Mouse (Mus musculus): Measurements from ENCODE around the gene Lonp1. TPM values are rescaled to one million over a fixed set of nuclear protein-coding genes. Genes with fewer than 3 reads are reported as not detected.
A peak's percentile ranks its signal among the peaks of the same experiment; 100 is the strongest.

The Lonp1 gene
- polyA plus RNA-seq, 1 experiment from 2014 or later, result 48.3 TPM

- Histone ChIP-seq H3K27me3 (ENCODE audit: control insufficient read depth, insufficient read depth, low read length) (no peaks in the 10 kb centered on the region), H3K27ac (replicated peaks; ENCODE audit: low read depth, low read length) (no peak overlapping the region), H3K36me3 (replicated peaks; ENCODE audit: control insufficient read depth, insufficient read depth, low read depth, low read length) (peaks cover 7% of the 10 kb centered on the region), H3K4me3 (ENCODE audit: low read depth, low read length) (no peak overlapping the region), H3K9ac (replicated peaks; ENCODE audit: low read length) (no peak overlapping the region), H3K4me2 (ENCODE audit: low read depth, low read length) (no peak overlapping the region), H3K9me3 (replicated peaks; ENCODE audit: control insufficient read depth, low read length) (no peaks in the 10 kb centered on the region), H3K4me1 (ENCODE audit: control insufficient read depth, insufficient read depth, low read length) (peaks cover 7% of the 10 kb centered on the region)
- ATAC-seq (replicated peaks; ENCODE audit: insufficient number of reproducible peaks, low FRiP score, low TSS enrichment, low read depth) (no peak), DNase-seq (ENCODE audit: low spot score) (peak; percentile 42)
- WGBS, result 12% methylated on average over 14 of the region's 14 CpGs
Measured at GRCm38 (mm10) chr17:56611861-56612564, 14.7 kb downstream of the Lonp1 start.

GRCm38 (mm10) chr17:56611323-56611722 lies 15.4 kb downstream of the Lonp1 start:
- Histone ChIP-seq H3K27me3 (ENCODE audit: control insufficient read depth, insufficient read depth, low read length) (no peaks in the 10 kb centered on the region), H3K4me1 (ENCODE audit: control insufficient read depth, insufficient read depth, low read length) (peaks cover 7% of the 10 kb centered on the region), H3K4me3 (ENCODE audit: low read depth, low read length) (no peak overlapping the region), H3K4me2 (ENCODE audit: low read depth, low read length) (no peak overlapping the region), H3K36me3 (replicated peaks; ENCODE audit: control insufficient read depth, insufficient read depth, low read depth, low read length) (peaks cover 7% of the 10 kb centered on the region), H3K9ac (replicated peaks; ENCODE audit: low read length) (no peak overlapping the region), H3K27ac (replicated peaks; ENCODE audit: low read depth, low read length) (no peak overlapping the region), H3K9me3 (replicated peaks; ENCODE audit: control insufficient read depth, low read length) (no peaks in the 10 kb centered on the region)
- WGBS, result 57% methylated on average over 2 of the region's 2 CpGs
- no peak for ATAC-seq (replicated peaks; ENCODE audit: insufficient number of reproducible peaks, low FRiP score, low TSS enrichment, low read depth)
- DNase-seq (ENCODE audit: low spot score), result no peak

- WGBS, result under 1% methylated on average over 44 of the region's 44 CpGs
- H3K36me3 ChIP-seq (replicated peaks; ENCODE audit: control insufficient read depth, insufficient read depth, low read depth, low read length), result peaks cover 18% of the 10 kb centered on the region
- peak within 1 kb of the TSS; percentile 42 for H3K4me3 ChIP-seq (ENCODE audit: low read depth, low read length)
- no peaks in the 10 kb centered on the region for H3K27me3 ChIP-seq (ENCODE audit: control insufficient read depth, insufficient read depth, low read length)
- peaks cover 3% of the 10 kb centered on the region; the same call in 1 of the 2 replicates for H3K4me1 ChIP-seq (ENCODE audit: control insufficient read depth, insufficient read depth, low read length)
- peak within 1 kb of the TSS; percentile 74 for H3K4me2 ChIP-seq (ENCODE audit: low read depth, low read length)
- no peaks in the 10 kb centered on the region for H3K9me3 ChIP-seq (replicated peaks; ENCODE audit: control insufficient read depth, low read length)
- peak; percentile 98 for DNase-seq (ENCODE audit: low spot score)
- peak; percentile 84 for ATAC-seq (replicated peaks; ENCODE audit: insufficient number of reproducible peaks, low FRiP score, low TSS enrichment, low read depth)
- peak within 1 kb of the TSS; percentile 62 for H3K9ac ChIP-seq (replicated peaks; ENCODE audit: low read length)
- no peak within 1 kb of the TSS for H3K27ac ChIP-seq (replicated peaks; ENCODE audit: low read depth, low read length)
Measured at GRCm38 (mm10) chr17:56609452-56610171, 17.1 kb downstream of the Lonp1 start, which contains the start of gene 2410015M20Rik. TSS of gene 2410015M20Rik (minus strand) at chr17:56609771.

GRCm38 (mm10) chr17:56608699-56609098 lies 18.0 kb downstream of the Lonp1 start:
- H3K27ac ChIP-seq (replicated peaks; ENCODE audit: low read depth, low read length), result no peak overlapping the region
- ATAC-seq (replicated peaks; ENCODE audit: insufficient number of reproducible peaks, low FRiP score, low TSS enrichment, low read depth) (no peak), DNase-seq (ENCODE audit: low spot score) (no peak)
- peaks cover 20% of the 10 kb centered on the region for H3K36me3 ChIP-seq (replicated peaks; ENCODE audit: control insufficient read depth, insufficient read depth, low read depth, low read length)
- peak overlapping the region; percentile 41 for H3K4me2 ChIP-seq (ENCODE audit: low read depth, low read length)
- no peaks in the 10 kb centered on the region; the same call in 1 of the 2 replicates for H3K4me1 ChIP-seq (ENCODE audit: control insufficient read depth, insufficient read depth, low read length)
- peak overlapping the region; percentile 42 for H3K4me3 ChIP-seq (ENCODE audit: low read depth, low read length)
- H3K9ac ChIP-seq (replicated peaks; ENCODE audit: low read length), result peak overlapping the region; percentile 18; the same call in 1 of the 2 replicates
- no peaks in the 10 kb centered on the region for H3K27me3 ChIP-seq (ENCODE audit: control insufficient read depth, insufficient read depth, low read length)
- no peaks in the 10 kb centered on the region for H3K9me3 ChIP-seq (replicated peaks; ENCODE audit: control insufficient read depth, low read length)
- 69% methylated on average over 5 of the region's 5 CpGs for WGBS

GRCm38 (mm10) chr17:56607521-56608062 lies 19.1 kb downstream of the Lonp1 start:
- H3K27ac ChIP-seq (replicated peaks; ENCODE audit: low read depth, low read length), result no peak overlapping the region

GRCm38 (mm10) chr17:56605431-56605830 lies 21.3 kb downstream of the Lonp1 start:
- no peak for DNase-seq (ENCODE audit: low spot score)
- H3K27ac ChIP-seq (replicated peaks; ENCODE audit: low read depth, low read length), result no peak overlapping the region
- no peak overlapping the region for H3K9ac ChIP-seq (replicated peaks; ENCODE audit: low read length)
- H3K9me3 ChIP-seq (replicated peaks; ENCODE audit: control insufficient read depth, low read length), result no peaks in the 10 kb centered on the region
- no peak overlapping the region for H3K4me3 ChIP-seq (ENCODE audit: low read depth, low read length)
- no peaks in the 10 kb centered on the region for H3K27me3 ChIP-seq (ENCODE audit: control insufficient read depth, insufficient read depth, low read length)
- no peak overlapping the region for H3K4me2 ChIP-seq (ENCODE audit: low read depth, low read length)
- ATAC-seq (replicated peaks; ENCODE audit: insufficient number of reproducible peaks, low FRiP score, low TSS enrichment, low read depth), result no peak
- no peaks in the 10 kb centered on the region; the same call in 1 of the 2 replicates for H3K4me1 ChIP-seq (ENCODE audit: control insufficient read depth, insufficient read depth, low read length)
- 90% methylated on average over 9 of the region's 9 CpGs for WGBS
- H3K36me3 ChIP-seq (replicated peaks; ENCODE audit: control insufficient read depth, insufficient read depth, low read depth, low read length), result peaks cover 44% of the 10 kb centered on the region

More at GRCm38 (mm10) chr17:56607521-56608062, 19.1 kb downstream of the Lonp1 start:
- no peaks in the 10 kb centered on the region; the same call in 1 of the 2 replicates for H3K4me1 ChIP-seq (ENCODE audit: control insufficient read depth, insufficient read depth, low read length)
- DNase-seq (ENCODE audit: low spot score) (no peak), ATAC-seq (replicated peaks; ENCODE audit: insufficient number of reproducible peaks, low FRiP score, low TSS enrichment, low read depth) (no peak)
- no peak overlapping the region for H3K4me3 ChIP-seq (ENCODE audit: low read depth, low read length)
- no peaks in the 10 kb centered on the region for H3K9me3 ChIP-seq (replicated peaks; ENCODE audit: control insufficient read depth, low read length)
- no peak overlapping the region for H3K4me2 ChIP-seq (ENCODE audit: low read depth, low read length)
- WGBS, result 73% methylated on average over 3 of the region's 3 CpGs
- H3K36me3 ChIP-seq (replicated peaks; ENCODE audit: control insufficient read depth, insufficient read depth, low read depth, low read length), result peaks cover 31% of the 10 kb centered on the region
- no peak overlapping the region for H3K9ac ChIP-seq (replicated peaks; ENCODE audit: low read length)
- H3K27me3 ChIP-seq (ENCODE audit: control insufficient read depth, insufficient read depth, low read length), result no peaks in the 10 kb centered on the region

GRCm38 (mm10) chr17:56604422-56604821 lies 22.3 kb downstream of the Lonp1 start:
- no peak overlapping the region for H3K4me2 ChIP-seq (ENCODE audit: low read depth, low read length)
- no peak overlapping the region for H3K27ac ChIP-seq (replicated peaks; ENCODE audit: low read depth, low read length)
- H3K4me1 ChIP-seq (ENCODE audit: control insufficient read depth, insufficient read depth, low read length), result no peaks in the 10 kb centered on the region
- no peak overlapping the region for H3K4me3 ChIP-seq (ENCODE audit: low read depth, low read length)
- no peak for ATAC-seq (replicated peaks; ENCODE audit: insufficient number of reproducible peaks, low FRiP score, low TSS enrichment, low read depth)
- H3K9ac ChIP-seq (replicated peaks; ENCODE audit: low read length), result no peak overlapping the region
- H3K9me3 ChIP-seq (replicated peaks; ENCODE audit: control insufficient read depth, low read length), result no peaks in the 10 kb centered on the region
- WGBS, result 96% methylated on average over 3 of the region's 3 CpGs
- DNase-seq (ENCODE audit: low spot score), result no peak
- H3K36me3 ChIP-seq (replicated peaks; ENCODE audit: control insufficient read depth, insufficient read depth, low read depth, low read length), result peaks cover 53% of the 10 kb centered on the region
- no peaks in the 10 kb centered on the region for H3K27me3 ChIP-seq (ENCODE audit: control insufficient read depth, insufficient read depth, low read length)

GRCm38 (mm10) chr17:56604070-56604380 lies 22.7 kb downstream of the Lonp1 start:
- no peak for ATAC-seq (replicated peaks; ENCODE audit: insufficient number of reproducible peaks, low FRiP score, low TSS enrichment, low read depth)

More at GRCm38 (mm10) chr17:56604070-56604380, 22.7 kb downstream of the Lonp1 start:
- Histone ChIP-seq H3K9ac (replicated peaks; ENCODE audit: low read length) (no peak overlapping the region), H3K9me3 (replicated peaks; ENCODE audit: control insufficient read depth, low read length) (no peaks in the 10 kb centered on the region), H3K4me1 (ENCODE audit: control insufficient read depth, insufficient read depth, low read length) (no peaks in the 10 kb centered on the region), H3K36me3 (replicated peaks; ENCODE audit: control insufficient read depth, insufficient read depth, low read depth, low read length) (peaks cover 53% of the 10 kb centered on the region), H3K27ac (replicated peaks; ENCODE audit: low read depth, low read length) (no peak overlapping the region), H3K27me3 (ENCODE audit: control insufficient read depth, insufficient read depth, low read length) (no peaks in the 10 kb centered on the region), H3K4me2 (ENCODE audit: low read depth, low read length) (no peak overlapping the region), H3K4me3 (ENCODE audit: low read depth, low read length) (no peak overlapping the region)
- no peak for DNase-seq (ENCODE audit: low spot score)
- 91% methylated on average over 9 of the region's 9 CpGs for WGBS

All from embryonic facial prominence, embryonic 11.5 days (tissue).